Mouse (Mus musculus): ENCODE measurements around the gene Agpat3. TPM values are rescaled to one million over a fixed set of nuclear protein-coding genes. Genes with fewer than 3 reads are reported as not detected.

The Agpat3 gene
- total RNA-seq, 1 experiment from 2014 or later: 324 TPM

DNA sequence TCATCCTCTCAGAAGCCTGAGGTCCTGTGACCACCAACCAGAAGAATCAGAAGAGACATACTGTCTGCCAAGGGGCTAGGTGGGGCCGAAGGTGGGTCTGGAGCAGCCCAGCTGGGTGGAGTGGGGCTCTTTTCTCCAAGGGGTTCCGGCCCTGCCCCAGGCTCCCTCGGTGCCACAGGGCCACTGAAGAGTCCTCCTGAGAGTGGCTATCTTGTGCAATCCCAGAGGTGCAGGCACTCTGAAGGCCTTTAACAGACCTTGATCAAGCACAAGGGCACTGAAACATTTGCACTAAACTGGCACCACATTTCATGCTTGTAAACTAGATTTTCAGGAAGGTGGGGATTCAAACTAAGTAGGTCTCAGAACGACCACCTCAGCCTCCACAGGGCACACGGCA, 55.9 kb downstream of the Agpat3 start:
- DNase-seq: peak; percentile 71

DNA sequence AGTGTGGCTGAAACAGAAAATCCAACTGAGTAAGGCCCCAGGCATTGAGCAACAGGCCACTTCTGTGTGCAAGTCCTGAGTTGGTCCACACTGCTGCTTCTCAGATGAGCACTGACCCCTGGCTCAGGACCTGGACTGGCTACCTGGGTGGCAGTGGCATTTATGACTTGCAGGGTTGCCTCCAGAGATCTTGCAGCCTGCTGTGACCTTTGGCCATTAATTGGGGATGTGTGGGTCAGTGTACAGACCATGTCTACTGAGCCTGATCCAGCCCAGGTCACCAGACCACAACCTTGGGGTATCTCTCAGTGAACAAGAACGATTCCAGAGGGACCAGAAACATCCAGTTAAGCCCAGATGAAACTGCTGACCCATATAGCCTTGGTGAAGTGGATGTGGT, 58.7 kb downstream of the Agpat3 start:
- DNase-seq: no peak

DNA sequence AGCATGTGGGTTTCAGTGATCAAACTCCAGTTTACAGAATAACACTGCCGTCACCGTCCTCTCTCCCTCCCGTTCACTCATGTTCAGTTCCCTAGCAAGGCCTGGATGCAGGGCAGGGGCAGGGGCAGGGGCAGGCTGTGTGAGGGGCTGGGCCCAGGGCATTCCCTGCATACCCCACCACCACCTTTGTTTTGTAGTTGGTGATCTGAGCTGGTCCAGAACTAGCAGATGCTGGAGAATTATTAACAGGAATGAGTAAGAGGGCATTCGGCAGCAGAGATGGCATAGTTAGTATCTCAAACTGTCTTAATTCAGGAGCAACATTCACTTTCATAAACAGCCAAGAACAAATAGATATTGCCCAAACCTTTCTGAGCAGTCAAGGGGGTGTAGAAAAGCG, 59.9 kb downstream of the Agpat3 start:
- no peak for DNase-seq

DNA sequence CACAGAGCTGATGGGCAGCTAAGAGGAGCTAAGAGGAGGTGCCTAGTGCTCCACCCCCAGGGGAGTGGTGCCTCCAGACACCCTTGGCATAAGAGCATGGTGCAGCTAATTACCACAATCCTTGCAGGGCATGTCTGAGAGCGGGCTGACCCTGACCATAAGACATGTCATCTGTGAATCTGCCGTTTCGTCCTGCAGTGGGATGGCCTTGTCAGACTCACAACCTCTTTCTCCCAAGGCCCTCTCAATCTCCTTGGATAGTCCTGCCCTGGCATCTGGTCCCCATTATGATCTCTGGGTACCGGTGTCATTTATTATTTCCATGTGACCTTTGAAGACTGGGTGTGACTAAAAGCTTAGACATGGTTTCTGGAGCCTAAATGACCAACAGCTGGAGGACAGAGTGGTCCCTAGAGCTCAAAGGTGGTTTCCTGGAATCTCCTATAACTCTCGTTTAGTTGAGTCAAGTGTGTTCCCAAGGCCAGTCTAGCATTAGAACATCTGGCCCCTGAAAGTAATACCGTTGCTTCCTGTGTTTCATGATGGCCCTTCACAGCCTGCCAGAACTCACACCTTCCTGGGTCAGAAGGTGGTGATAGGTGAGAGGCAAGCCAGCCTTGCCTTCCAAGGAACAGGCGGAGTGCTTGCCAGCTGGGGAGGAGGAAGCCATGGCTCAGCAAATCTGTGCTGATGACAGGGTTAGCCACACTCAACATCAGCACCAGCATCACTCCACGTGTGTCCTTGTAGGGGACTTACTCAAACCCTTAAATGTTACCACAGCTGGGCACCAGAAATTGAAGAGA, 61.4 kb downstream of the Agpat3 start:
- peak; percentile 32 for DNase-seq

DNA sequence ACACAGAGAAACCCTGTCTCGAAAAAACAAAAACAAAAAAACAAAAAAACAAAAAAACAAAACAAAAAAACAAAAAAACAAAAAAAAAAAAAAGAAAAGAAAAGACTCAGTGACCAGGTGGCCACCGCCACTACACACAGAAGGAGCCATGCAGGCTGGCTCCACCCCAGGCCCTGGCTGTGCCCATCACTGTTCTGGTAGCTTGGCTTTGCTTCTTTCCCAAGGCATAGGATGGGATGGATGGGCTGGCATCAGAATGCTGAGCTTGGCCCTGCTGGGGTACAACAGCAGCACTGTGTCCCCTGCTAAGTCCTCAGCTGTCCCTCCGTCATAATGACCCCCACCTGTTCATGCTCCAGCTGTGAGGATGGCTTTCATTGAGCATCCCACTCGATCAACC, 63.4 kb downstream of the Agpat3 start:
- no peak for DNase-seq

DNA sequence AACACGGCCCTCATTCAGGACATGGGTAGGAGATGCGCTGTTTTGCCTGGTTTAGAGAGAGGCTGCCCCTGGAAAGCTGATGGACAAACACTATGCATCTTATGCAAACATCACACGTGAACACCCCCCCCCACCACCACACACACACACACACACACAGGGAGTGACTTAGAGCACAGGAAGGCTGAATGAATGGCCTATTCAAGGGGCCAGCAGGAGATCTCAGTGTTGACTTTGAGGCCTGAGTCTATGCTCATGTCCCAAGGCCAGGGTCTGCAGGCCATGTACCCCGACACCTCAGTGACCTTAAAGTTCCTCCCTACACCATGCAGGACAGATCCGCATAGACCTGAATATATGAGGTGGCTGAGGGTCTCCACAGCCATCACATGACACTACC, 64.2 kb downstream of the Agpat3 start:
- DNase-seq: no peak

DNA sequence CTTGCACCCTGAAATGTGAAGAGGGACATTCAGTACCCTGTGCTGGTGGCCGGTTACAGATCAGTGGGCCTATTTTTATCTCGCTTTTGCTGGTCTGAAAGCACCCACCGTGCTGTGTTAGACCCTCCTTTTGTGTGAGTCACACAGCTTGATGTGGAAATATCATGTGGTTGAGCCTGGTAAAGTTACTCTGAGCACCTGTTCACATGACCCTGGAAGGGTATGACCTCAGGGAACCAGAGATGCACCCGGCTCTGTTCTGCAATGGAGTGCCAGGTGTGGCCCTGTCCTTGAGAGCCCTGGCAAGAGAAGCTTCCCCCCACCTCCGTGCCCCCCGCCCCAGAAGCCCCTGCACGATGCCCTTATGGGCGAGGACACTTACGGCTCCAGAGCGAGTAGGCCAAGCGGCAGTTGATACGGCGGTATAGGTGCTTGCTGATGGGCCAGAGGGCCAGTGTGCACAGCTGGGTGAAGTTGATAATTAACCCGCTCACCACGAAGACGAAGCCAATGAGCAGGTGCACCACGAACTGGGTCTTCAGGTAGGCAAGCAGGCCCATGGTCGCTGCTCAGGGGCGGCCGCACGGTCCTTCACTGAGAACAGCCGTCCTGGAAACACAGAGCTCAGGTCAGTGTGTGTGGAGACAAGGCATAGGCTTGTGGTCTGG, 64.7 kb downstream of the Agpat3 start:
- no peak for DNase-seq

DNA sequence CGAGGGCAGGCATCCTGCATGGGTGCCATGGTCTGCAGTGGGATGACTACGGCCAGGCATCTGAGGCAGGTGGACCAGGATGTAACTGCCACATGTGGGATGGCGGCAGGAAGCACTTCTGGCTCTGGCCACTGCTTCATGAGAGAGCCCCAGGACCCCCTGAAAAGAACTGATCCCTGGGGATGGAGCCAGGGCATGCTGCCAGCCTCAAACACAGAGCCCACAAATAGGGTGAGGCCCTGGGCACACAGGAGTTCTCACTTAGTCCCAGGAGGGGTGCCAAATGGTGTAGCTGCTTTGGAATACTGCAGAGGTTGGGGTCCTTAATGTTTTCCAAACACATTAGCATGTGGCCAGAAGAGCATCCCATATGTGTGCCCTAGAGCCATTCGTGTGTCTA, 66.3 kb downstream of the Agpat3 start:
- no peak for DNase-seq

DNA sequence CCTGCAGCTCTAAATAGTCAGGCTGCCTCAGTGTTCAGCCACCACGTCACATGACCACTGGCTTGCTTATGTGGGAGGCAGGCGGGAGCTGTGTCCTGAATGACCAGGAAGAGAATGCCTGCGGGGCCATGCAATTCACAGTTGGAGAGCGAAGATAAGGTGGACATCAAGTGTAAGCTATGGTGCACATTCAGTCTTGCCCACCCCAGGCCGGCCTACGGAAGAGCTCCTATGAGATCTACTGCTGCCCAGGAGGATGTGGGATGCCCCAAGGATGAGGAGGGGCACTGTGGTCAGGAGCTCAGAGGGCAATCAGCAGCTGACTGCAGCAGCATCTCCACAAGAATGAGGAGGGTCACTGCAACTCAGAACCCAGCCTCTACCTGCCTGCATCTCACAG, 66.9 kb downstream of the Agpat3 start:
- no peak for DNase-seq

DNA sequence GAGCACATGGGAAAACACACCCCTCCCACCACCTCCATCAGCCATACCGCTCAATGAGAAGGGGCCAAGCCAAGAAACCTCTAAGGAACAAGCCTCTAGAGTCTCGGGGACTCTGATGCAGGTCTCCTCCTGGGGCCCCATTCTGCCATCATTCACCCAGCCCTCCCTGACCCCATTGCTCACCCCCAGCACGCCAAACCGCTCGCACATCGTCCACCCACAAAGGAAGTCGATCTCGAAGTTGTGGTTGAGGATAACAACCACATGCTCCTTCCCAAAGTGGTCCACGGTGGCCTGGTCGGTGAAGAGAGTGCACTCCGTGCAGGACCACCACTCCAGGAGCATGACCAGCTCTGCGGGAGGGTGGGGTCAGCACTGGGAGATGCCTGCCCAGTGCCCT, 67.5 kb downstream of the Agpat3 start:
- DNase-seq: no peak

DNA sequence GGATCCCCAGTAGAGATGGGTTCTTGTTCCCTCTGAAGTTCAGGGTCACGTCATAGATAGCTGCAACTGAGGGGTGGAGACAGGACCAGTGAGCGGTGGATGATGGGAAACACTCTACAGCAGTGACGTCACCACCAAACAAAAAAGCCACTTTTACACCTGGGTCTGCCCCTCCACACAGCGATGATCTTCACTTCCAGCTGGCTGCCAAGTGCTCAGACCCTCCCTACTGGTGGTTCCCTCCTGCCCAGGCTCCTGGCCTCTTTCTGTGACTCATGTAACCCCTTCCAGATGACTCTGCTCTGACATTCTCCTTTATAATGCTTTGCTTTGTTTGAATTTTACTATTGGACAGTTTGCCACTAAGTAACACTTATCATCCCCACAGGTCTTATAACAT, 69.9 kb downstream of the Agpat3 start:
- DNase-seq: no peak

DNA sequence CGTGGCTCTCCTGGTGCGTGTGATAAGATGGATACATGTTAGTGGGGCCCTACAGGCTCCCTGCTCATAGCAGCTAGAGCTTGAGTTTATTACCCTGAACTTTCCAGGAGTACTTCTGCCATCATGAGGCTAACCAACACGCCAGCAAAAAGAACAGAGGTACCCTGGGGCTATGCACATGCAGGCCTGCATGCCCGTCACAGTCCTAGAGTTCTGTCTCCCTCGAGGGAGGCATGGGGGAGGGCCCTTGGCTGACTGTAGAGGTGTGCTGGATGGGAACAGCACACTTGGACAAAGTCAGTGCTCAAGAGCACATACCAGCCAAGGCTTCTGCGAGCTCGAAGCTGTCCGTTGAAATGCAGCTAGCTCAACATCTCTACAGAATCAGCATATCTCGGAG, 71.8 kb downstream of the Agpat3 start:
- DNase-seq: no peak

DNA sequence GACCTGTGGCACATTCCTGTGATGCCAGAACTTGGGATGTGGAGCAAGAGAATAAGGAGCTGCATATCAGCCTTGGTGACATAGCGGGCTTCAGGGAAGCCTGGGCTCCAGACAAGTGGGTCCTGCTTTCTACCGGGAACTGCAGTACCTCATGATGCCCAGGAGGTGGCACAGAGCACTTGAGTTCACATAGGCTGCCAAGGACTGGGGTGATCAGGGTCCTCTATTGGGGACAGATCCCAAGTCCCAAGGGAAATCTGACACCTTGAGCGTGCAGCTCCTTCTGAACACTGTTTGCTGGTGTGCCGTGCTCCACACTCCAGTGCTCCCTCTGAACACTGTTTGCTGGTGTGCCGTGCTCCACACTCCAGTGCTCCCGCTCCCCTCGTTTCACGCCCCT, 73.1 kb downstream of the Agpat3 start:
- DNase-seq: peak; percentile 65

DNA sequence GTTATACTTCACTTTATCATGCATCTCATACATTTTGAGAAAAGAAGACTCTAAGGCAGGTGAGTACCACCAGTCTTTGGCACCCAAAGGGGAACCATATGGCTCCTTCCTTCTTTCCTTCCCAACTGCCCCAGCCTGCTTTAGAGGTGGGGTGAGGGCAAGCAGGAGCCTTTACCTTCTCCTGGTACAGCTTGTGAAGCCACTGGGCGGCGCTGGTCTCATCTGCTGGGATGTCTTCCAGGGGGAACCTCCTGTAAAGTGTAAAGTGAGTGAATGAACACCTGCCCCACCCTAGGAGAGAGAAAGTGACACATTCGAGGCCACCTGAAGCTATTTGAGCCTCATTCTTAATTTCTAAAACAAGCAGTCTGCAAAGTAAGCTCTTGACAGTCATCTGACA, 74.5 kb downstream of the Agpat3 start:
- no peak for DNase-seq

DNA sequence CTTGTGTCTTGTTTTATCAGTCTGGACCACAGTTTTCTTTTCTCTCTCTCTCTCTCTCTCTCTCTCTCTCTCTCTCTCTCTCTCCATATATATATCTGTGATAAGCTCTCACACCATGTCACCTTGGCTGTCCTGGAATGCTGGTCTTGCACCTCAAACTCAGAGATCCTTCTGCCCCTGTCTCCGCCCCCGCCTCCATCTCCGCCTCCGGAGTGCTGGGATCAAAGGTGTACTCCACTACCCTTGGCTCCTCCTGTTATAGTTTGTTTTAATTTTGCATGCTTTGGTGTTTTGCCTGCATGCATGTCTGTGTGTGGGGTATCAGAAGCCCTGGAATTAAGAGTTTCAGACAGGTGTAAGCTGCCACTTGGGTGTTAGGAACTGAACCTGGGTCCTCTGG, 76.0 kb downstream of the Agpat3 start:
- DNase-seq: no peak

DNA sequence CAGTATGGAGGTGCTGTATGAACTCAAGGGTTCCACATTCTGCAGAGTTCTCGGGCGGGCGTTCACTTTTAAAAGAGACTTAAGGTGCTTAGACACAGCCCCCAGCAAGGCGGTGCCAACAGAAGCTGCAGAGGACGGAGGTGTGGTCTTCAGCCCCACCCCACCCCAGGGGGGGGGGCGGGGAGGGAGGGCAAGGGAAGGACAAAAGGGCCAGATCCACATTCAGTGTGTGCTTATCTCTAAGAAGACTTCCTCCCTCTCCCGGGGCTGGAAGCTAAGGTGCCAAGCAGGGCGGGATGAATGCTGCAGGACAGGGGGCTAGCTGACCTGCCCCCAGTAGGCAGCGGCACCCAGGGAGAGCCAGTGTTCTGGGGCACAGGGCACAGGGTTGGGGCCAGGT, 79.4 kb downstream of the Agpat3 start:
- no peak for DNase-seq

DNA sequence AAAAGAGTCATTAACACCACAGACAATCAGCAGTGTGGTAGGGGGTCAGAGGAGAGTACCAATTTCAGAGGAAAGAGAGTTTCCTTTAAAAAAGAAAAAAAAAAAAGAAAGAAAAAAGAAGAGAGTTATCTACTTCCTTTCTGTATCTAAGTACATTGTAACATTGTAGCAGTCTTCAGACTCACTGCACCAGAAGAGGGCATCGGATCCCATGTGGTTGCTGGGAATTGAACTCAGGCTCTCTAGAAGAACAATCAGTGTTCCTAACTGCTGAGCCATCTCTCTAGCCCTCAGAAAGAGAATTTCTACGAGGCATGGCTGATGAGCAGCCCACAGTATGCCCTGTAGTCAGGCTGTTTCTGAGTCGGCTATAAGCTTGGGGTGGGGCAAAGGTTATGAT, 86.4 kb downstream of the Agpat3 start:
- DNase-seq: no peak

DNA sequence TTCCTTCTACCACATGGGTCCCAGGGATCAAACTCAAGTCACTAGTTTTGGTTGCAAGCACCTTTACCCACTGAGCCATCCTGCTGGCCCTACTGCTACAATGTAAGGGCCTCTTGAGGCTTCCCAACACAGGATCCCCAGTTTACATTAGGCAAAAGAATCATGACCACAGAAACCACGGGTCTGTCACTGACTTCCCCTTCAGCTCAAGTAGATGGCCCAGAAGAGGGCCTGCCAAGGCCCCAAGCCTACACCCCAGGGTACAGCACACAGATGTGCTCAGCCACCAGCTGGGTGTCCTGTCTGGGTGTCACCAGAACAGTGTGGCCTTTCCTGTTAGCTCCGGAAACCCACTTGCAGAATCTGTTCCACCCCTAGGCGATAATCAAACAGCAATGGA, 87.6 kb downstream of the Agpat3 start:
- DNase-seq: no peak

DNA sequence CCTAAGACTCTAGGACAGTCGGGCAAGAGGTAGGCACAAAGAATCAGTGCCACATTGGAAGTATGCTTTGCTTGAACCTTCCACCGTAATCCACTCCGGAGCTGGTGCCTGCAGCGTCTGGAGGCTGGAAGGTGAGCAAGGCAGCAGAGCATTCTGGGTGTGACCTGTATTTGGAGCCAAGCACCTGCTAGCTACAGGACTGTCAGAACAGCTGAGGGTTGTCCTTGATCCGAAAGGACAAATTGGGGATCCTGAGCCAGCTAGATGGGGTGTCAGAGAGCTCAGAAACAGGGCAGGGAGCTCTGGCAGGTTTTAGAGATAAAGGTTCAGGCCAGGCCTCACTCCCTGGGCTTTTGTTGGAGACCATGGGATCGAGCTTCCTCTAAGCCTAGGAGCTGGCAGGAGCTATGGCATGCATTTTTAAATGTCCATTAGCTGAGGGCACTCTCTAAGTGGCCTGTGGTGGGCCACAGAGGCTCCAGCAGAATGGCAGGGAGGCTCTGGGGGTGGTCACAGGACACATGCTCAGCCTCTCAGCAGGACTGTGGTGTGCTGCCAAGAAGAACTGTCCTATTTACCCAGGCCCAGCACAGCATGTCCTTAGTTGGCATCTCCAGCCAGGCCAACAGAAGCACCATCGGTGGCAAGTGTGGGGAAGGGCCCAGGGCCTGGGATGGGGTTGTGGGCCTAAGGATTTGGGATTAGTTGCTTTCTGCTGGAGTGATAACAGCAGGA, 91.2 kb downstream of the Agpat3 start:
- DNase-seq: no peak

DNA sequence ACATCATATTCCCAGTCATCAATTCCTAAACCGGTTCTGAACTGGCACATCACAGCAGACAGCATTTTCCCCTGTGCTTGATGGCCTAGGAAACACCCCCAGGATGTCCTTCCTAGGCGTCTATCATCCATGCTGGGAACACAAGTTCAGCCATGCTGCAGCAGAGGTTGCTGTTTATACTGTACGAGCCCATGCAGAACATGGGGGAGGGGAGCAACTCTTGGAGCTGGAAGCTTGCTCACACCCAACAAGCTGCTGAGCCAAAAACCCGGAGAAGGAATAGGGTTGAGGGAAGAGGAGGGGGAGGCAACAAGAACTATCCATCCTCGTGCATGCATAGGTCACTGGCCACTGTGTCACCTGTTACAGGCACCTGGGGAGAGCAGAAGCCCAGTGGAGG, 92.0 kb downstream of the Agpat3 start:
- no peak for DNase-seq

DNA sequence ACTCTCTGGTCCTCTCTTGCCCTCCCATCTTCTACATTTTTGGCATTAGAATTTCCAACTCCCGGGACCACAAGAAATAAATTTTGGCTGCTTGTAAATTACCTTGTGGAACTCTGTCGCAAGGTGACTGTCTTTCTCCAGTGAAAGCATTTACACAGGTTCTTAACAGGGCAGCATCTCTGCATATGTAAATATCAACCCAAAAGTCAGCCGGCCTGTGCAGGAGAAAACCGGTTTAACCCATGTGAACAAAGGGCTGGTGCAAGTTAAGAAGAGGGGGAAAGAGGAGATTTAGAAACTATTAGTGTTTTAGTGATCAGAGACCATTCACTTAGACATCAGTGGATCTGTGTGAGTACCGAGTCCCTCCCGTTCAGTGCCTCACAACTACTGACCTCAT, 92.6 kb downstream of the Agpat3 start:
- DNase-seq: no peak

DNA sequence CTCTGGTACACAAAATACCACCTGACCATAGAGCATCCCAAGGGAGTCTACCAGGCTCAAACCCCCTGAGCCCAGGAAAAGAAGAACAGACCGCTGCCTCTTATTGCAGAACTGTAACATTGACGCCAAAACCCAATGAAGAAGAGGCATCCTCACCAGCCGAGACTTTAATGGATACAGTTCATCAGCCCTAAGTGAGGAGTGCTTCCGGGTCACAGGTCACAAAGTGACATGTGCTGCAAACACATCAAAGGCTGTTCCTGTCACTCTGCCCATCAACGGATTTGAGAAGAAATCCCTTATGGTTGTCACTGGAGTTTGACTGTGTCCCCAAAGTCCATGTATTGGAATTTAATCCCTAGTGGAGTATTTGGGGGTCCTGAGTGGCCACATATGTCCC, 93.1 kb downstream of the Agpat3 start:
- DNase-seq: no peak

DNA sequence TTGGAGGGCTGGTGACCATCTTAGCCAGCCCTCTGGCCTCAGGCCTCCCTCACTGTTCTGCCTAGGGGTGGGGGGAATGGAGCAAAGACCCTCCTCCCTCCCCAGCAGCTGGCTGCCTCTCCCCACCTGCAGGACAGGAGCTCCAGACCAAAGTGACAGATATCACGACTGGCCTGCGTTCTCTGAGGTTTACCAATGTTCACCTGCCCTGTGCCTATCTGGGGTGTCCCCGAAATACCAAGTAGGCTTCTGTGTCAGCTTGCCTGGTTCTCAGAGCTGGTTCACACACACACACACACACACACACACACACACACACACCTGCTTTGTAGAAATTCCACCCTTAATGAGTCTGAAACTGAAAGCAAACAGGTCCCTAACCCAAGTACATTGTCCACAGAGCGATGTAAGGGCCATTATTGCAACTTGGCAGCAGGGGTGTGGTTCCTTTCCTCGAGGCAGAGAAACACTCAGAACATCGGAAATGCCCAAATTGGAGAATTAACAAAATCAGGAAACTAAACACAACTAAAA, 94.1 kb downstream of the Agpat3 start:
- DNase-seq: no peak

Measured in adrenal gland, postnatal 14 days (tissue).